Mouse (Mus musculus) left cerebral cortex, adult 8-10 months (tissue): ENCODE results near the gene Wdr27. TPM values are rescaled to one million over a fixed set of nuclear protein-coding genes. Genes with fewer than 3 reads are reported as not detected.
"Not testable (repeated sequence)": the region's sequence is repeated elsewhere in the genome, so short reads cannot be mapped to it uniquely, and the experiment has no call there.

Experiments used
- DNase-seq, 2 experiments: peaks; one replicate each; pipeline ENCODE4 v3.0.0; 2022; ENCODE audit warnings: low spot score in 2 of 2
- total RNA-seq, 4 experiments: library from RNA; stranded (reverse); gene quantifications; 2 replicates each; pipeline ENCODE4 v1.2.4; 2022

Wdr27 gene
- total RNA-seq, 4 experiments from 2014 or later, result 2.6 to 3.6 (median 3.1) TPM

DNA sequence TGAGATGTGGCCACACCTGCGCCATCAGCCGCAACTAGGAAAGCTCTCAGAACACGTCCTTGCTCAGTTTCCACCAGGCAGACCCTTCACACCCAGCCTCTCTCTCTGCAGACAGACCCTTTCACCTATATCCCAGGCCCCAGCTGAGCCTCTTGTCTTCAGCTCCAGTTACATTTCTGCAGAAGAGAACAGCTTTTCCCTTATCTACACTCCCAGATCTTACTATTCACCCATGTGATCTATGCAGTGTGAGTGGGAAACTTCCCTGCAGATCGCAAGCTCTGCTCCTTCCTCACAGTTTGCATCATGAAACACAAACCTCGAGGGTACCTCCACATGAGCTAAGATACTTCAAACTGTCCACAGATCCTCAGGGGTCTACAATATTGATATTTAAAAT lies 11.5 kb downstream of the Wdr27 start:
- DNase-seq, result no peak

- no peak for DNase-seq
Observed at GRCm38 (mm10) chr17:14930697-14931096, 12.3 kb downstream of the Wdr27 start.

- no peak for DNase-seq
Observed at GRCm38 (mm10) chr17:14928631-14929030, 14.3 kb downstream of the Wdr27 start.

GRCm38 (mm10) chr17:14927644-14928218 lies 15.2 kb downstream of the Wdr27 start:
- no peak for DNase-seq

- DNase-seq, result no peak
Observed at GRCm38 (mm10) chr17:14921582-14921981, 21.4 kb downstream of the Wdr27 start.

GRCm38 (mm10) chr17:14917866-14918265 lies 25.1 kb downstream of the Wdr27 start:
- DNase-seq, result no peak

GRCm38 (mm10) chr17:14914401-14914800 lies 28.6 kb downstream of the Wdr27 start:
- no peak for DNase-seq

GRCm38 (mm10) chr17:14912981-14913380 lies 30.0 kb downstream of the Wdr27 start:
- no peak for DNase-seq

DNA sequence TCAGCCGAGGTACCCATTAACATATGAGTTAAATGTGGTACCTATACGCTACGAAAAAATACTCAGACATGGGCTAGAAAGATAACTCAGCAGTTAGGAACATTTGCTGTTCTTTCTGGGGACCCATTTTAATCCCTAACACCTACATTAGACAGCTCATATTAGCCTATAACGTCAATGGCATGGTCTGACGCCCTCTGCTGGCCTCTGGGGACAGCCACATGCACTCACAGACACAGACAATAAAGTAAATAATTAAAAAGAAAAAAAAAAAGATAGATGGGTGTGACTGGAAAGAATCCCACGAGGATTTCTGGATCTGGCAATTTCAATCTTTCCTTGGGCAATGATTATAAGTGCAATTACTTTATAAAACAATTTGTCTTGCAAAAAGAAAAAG lies 30.5 kb downstream of the Wdr27 start:
- DNase-seq, result no peak

- DNase-seq, result no peak
Observed at GRCm38 (mm10) chr17:14910771-14911170, 32.2 kb downstream of the Wdr27 start.

DNA sequence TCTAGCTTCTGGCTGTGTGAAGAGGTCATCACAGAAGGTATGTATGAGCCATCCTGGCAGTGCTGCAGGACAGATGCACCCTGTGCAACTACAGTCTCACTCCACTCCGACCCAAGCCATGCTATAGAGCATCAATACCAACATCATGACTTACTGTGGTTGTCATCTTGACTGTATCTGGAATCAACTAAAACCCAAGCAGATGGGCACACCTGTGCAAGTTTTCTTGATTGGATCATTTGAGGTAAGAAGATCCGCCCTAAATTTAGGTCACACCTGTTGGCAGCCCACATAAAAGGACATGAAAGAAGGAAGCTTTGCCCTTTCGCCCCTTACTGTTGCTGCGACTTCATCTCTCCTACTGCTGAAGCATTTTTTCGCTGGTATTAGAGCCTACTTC lies 33.6 kb downstream of the Wdr27 start:
- no peak for DNase-seq

GRCm38 (mm10) chr17:14907136-14907535 lies 35.8 kb downstream of the Wdr27 start:
- no peak for DNase-seq

DNA sequence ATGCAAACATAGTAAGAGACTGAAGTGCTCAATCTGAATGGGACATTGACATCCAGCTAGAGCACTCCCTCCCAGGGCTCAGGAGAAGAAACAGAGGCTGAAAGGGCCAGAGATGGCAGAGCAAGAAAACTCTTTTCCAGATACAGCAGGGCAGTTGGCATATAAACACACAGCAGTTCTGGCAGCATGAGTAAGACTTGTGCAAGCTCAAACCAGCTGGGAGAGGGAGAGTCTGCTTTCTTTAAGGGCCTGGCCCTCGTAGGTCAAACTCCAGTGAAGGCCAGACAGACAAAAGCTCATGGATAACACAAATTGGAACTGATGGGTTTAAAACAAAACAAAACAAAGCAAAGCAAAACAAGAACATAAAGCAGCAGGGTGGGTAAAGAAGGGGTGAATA lies 36.3 kb downstream of the Wdr27 start:
- DNase-seq, result no peak

- peak; percentile 33 to 74 for DNase-seq
Observed at GRCm38 (mm10) chr17:14904637-14905265, 38.2 kb downstream of the Wdr27 start.

- DNase-seq, result no peak
Observed at GRCm38 (mm10) chr17:14904206-14904605, 38.8 kb downstream of the Wdr27 start.

- no peak for DNase-seq
Observed at GRCm38 (mm10) chr17:14903212-14903611, 39.7 kb downstream of the Wdr27 start.

- DNase-seq, result no peak
Observed at GRCm38 (mm10) chr17:14898972-14899371, 44.0 kb downstream of the Wdr27 start.

- DNase-seq, result not testable (repeated sequence)
Observed at GRCm38 (mm10) chr17:14895058-14895457, 47.9 kb downstream of the Wdr27 start.

DNA sequence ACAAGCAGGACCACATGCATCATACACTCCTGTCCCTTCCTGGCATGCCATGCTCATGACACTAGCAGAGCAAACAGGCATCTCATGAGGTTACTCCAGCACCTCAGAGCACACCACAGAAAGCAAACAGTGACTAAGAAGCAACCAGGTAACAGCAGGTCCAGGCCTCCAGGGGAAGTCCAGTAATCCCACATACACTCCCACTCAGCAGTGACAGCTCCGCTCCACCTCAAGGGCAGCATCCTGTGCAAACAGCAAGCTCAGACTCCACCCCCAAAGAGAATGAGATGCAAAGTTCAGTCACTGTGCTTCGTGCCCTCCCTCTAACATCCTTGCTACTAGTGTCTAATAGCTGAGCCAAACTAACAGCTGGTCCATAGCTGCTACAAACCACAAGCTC lies 56.0 kb downstream of the Wdr27 start:
- DNase-seq, result no peak

DNA sequence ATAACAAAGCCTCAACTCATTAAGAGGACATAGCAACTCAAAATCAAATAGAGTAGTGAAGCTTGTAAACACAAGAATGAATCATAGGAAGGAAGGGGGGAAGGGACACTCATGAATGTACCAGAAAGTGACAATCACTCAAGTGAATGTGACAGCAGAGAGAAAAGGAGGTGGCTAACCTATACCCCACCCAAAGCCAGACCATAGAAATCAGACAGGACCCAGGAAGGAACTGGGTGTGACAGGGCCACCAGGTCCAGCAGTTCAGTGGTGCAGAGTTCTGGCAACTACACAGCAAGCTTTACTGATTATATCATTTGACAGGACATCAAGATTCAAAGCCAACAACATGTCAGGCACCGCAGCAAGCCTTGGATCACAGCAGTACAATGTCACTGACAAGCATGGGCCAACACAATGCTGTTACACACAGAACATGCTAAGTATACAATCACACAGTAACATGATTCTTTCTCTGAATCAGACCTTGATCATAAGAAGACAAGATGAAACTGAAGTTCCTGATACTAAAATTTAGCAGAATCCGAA lies 68.2 kb downstream of the Wdr27 start:
- DNase-seq, result no peak

GRCm38 (mm10) chr17:14860220-14860619 lies 82.7 kb downstream of the Wdr27 start:
- no peak for DNase-seq

DNA sequence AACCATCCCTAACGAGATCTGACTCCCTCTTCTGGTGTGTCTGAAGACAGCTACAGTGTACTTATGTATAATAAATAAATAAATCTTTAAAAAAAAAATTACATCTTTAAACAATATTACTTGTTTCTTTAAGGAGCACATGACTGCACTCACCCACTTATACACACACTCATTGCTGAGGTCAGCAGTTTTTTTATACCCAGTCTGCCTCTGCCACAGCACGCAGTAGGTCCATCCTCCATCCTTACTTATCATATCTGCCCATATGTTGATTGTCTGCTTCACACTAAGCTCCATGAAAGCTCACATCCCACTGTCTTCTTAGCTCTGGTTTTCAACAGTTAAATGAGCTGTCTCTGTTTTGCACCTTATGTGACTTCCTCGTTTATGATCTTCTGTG lies 95.2 kb downstream of the Wdr27 start:
- DNase-seq, result no peak

DNA sequence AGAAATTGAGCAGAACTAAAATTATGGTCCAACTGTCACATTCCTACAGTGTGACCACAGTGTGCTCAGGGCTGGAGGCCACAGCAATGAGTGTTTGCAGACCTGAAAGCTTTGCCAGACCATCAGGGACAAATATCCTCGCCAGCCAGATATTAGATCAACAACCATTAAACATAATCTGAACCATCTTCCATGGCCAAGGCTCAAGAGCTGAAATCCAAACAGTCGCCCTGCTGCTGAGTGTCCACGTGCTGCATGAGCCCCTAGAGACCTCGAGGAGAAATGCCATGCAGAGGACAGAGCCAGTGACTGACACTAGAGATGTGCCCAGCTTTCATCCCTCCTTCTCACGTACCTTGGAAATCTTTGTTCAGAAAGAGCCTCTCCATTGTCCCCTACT lies 96.1 kb downstream of the Wdr27 start:
- no peak for DNase-seq
